Mouse (Mus musculus) lung, postnatal 0 days (tissue): ENCODE data around the gene Med12l. TPM values are rescaled to one million over a fixed set of nuclear protein-coding genes. Genes with fewer than 3 reads are reported as not detected.
"Not testable (repeated sequence)": the region's sequence is repeated elsewhere in the genome, so short reads cannot be mapped to it uniquely, and the experiment has no call there.

Experiments used
- ATAC-seq: fragments of 200-750 bp; cut with Nextera tagmentation; 2 replicates; pipeline ENCODE4 v1.8.0; 2017; ENCODE audit warnings: moderate library complexity
- DNase-seq: peaks from one replicate; pipeline ENCODE4 v3.0.0-alpha.2; 2016; ENCODE audit warnings: low spot score
- H3K27ac ChIP-seq: fragments of 300-500 bp; sonication (generic); 2 replicates; pipeline ENCODE4 v1.5.1; 2014; ENCODE audit warnings: antibody characterized with exemption, mild to moderate bottlenecking, low read length, mixed read lengths
- H3K27me3 ChIP-seq: fragments of 300-500 bp; sonication (generic); replicated peaks from 2 replicates; pipeline ENCODE4 v1.6.1; 2014; ENCODE audit warnings: low read length, mixed read lengths; ENCODE audit not compliant: insufficient read depth
- H3K36me3 ChIP-seq: fragments of 300-500 bp; sonication (generic); 2 replicates; pipeline ENCODE4 v1.6.1; 2014; ENCODE audit warnings: low read length, mixed read lengths; ENCODE audit not compliant: insufficient read depth
- H3K4me1 ChIP-seq: fragments of 300-500 bp; sonication (generic); 2 replicates; pipeline ENCODE4 v1.6.1; 2014; ENCODE audit warnings: antibody characterized with exemption, low read depth, low read length, mixed read lengths; ENCODE audit not compliant: insufficient read depth
- H3K4me2 ChIP-seq: fragments of 300-500 bp; sonication (generic); replicated peaks from 2 replicates; pipeline ENCODE4 v1.6.1; 2014; ENCODE audit warnings: low read depth, mild to moderate bottlenecking, low read length, moderate library complexity, mixed read lengths
- H3K4me3 ChIP-seq: fragments of 300-500 bp; sonication (generic); 2 replicates; pipeline ENCODE4 v1.5.1; 2014; ENCODE audit warnings: low read depth, low read length
- H3K9ac ChIP-seq: fragments of 300-500 bp; sonication (generic); replicated peaks from 2 replicates; pipeline ENCODE4 v1.6.1; 2014; ENCODE audit warnings: low read depth, mild to moderate bottlenecking
- H3K9me3 ChIP-seq: fragments of 300-500 bp; sonication (generic); 2 replicates; pipeline ENCODE4 v1.6.1; 2016; ENCODE audit warnings: low read length, mixed read lengths
- CTCF ChIP-seq: IDR thresholded peaks from 2 replicates; pipeline ENCODE4 v1.5.1; 2016; ENCODE audit warnings: antibody characterized with exemption, mild to moderate bottlenecking
- EP300 ChIP-seq: IDR thresholded peaks from 2 replicates; pipeline ENCODE4 v1.6.1; 2016; ENCODE audit warnings: antibody characterized with exemption, mild to moderate bottlenecking, control low read depth
- WGBS: fragments of 180-500 bp; shearing (Covaris S2); extraction: QIAGEN DNeasy Blood & Tissue Kit; methylation state at CpG from one replicate; pipeline ENCODE4 v1.1.7; 2014; 5-methylcytosine and 5-hydroxymethylcytosine counted together
- polyA plus RNA-seq: library from polyadenylated mRNA; unstranded; fragments of >200 nt; fragmentation: Nextera tagmentation; extraction: Ambion mirVana; gene quantifications from 2 replicates; pipeline ENCODE4 v1.2.1, GENCODE M21; 2015

Gene Med12l
- polyA plus RNA-seq, 1 experiment from 2014 or later: 0.27 TPM

DNA sequence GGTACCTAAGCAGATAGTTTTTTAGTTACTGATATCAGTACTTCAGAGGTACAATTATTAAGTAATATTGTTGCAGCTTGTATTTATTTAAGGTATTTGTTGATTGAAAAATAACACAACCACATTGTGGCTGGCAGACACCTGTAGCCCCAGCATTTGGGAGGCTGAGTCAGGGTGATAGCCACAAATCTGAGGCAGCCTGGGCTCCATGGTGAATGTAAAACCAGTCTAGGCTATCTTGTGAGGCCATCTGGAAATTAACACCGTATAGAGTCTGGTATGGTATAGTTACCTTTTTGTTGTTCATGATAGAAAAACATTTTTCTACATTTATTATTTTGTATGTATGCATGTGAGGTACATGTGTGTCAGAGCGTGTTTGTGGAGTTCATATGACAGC lies 96.5 kb downstream of the Med12l start:
- Histone ChIP-seq H3K27ac (no peak overlapping the region), H3K4me3 (no peak overlapping the region), H3K9ac (no peak overlapping the region), H3K9me3 (no peaks in the 10 kb centered on the region), H3K27me3 (no peaks in the 10 kb centered on the region), H3K36me3 (no peaks in the 10 kb centered on the region), H3K4me2 (no peak overlapping the region), H3K4me1 (no peaks in the 10 kb centered on the region)
- no peak for TF ChIP-seq CTCF
- TF ChIP-seq EP300: no peak
- ATAC-seq (no peak), DNase-seq (no peak)
- 88% methylated on average over 2 of the region's 2 CpGs for WGBS

DNA sequence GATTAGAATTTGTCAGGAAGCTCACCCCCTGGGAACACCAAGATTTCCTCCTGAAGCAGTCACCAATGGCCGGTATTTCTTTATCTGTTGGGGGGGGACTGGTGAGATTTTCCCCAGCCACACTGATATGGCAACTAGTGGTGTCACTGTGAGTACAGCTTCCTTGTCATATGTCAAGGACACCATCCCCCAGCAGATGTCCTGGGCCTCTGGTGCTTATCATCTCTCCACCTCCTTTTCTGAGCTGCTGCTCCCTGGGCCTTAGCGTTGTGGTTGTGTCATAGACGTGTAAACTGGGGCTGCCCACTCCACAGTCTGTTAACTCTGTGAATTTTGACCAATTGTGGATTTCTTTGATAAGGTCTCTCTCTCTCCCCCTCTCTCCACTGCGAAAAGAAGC lies 98.8 kb downstream of the Med12l start:
- DNase-seq (no peak), ATAC-seq (no peak)
- no peak overlapping the region for H3K9ac ChIP-seq
- no peak for TF ChIP-seq EP300
- no peak for TF ChIP-seq CTCF
- no peaks in the 10 kb centered on the region for H3K9me3 ChIP-seq
- H3K27me3 ChIP-seq: no peaks in the 10 kb centered on the region
- H3K27ac ChIP-seq: no peak overlapping the region
- H3K4me3 ChIP-seq: no peak overlapping the region
- no peaks in the 10 kb centered on the region for H3K4me1 ChIP-seq
- no peak overlapping the region for H3K4me2 ChIP-seq
- 61% methylated on average over 4 of the region's 4 CpGs for WGBS
- no peaks in the 10 kb centered on the region for H3K36me3 ChIP-seq

DNA sequence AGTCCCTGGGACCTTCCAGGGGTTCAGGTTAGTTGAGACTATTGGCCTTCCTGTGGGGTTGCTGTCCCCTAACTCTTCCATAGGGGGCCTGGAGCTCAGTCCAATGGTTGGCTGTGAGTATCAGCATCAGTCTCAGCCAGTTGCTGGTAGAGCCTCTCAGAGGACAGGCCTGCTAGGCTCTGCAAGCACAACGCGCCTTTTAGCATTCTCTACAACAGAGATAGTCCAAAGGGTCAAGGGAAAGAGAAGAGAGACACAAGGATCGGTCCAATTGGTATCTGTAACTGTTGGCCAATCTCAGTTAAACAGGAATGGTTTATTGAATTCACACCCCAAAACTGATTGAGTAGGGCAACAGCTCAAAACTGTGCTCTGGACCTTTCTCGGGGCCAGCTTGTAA lies 101.8 kb downstream of the Med12l start:
- DNase-seq (no peak), ATAC-seq (no peak)
- H3K4me2 ChIP-seq: no peak overlapping the region
- no peaks in the 10 kb centered on the region for H3K36me3 ChIP-seq
- no peaks in the 10 kb centered on the region for H3K4me1 ChIP-seq
- no peak overlapping the region for H3K9ac ChIP-seq
- no peaks in the 10 kb centered on the region for H3K27me3 ChIP-seq
- no peak overlapping the region for H3K4me3 ChIP-seq
- H3K27ac ChIP-seq: no peak overlapping the region
- no peaks in the 10 kb centered on the region for H3K9me3 ChIP-seq
- WGBS: 92% methylated on average over 4 of the region's 4 CpGs
- TF ChIP-seq CTCF (no peak), EP300 (no peak)

DNA sequence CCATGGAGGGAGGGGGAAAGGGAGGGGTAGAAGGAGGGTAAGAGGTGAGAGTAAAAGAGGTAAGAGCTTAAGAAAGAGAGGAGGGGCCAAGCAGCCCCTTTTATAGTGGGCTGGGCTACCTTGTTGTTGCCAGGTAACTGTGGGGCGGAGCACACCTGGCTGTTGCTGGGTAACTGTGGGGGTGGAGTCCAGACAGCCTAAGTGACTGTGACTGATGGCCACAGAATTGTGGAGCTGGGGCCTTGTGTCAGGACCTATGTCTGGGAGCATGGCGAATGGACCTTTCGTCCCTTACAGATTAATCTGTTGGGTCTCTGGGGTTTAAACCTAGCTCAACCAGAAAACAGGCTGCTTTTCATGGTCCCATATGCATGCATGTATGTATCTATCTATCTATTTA lies 104.2 kb downstream of the Med12l start:
- H3K36me3 ChIP-seq, H3K27ac ChIP-seq, H3K27me3 ChIP-seq, H3K9ac ChIP-seq, DNase-seq, H3K4me3 ChIP-seq, ATAC-seq, H3K4me2 ChIP-seq, H3K4me1 ChIP-seq, H3K9me3 ChIP-seq: not testable (repeated sequence)
- 100% methylated on average over 3 of the region's 3 CpGs for WGBS

DNA sequence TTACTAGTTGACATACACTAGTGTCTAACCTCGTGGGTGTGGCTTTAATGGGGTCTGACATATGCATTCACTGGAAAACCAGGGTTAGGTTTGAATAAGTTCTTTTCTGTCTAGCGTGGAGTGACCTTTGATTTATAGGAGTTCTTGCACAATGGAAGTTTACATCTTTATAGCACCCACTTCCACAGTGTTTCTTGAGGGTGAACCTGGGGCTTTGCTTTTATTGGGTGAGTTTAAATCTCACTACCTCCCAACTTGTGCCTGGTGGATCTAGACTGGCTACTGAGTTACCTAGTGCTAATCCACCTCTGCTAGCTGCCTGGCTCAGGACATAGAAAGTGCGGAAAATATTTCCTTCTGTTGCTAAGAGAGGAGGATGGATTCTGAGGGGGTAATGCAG lies 106.3 kb downstream of the Med12l start:
- Histone ChIP-seq H3K27ac (no peak overlapping the region), H3K4me2 (no peak overlapping the region), H3K36me3 (no peaks in the 10 kb centered on the region), H3K9ac (no peak overlapping the region), H3K9me3 (no peaks in the 10 kb centered on the region), H3K27me3 (no peaks in the 10 kb centered on the region), H3K4me3 (no peak overlapping the region), H3K4me1 (no peaks in the 10 kb centered on the region)
- no peak for TF ChIP-seq CTCF
- no peak for TF ChIP-seq EP300
- ATAC-seq: no peak
- 76% methylated on average over 3 of the region's 3 CpGs for WGBS
- DNase-seq: no peak

DNA sequence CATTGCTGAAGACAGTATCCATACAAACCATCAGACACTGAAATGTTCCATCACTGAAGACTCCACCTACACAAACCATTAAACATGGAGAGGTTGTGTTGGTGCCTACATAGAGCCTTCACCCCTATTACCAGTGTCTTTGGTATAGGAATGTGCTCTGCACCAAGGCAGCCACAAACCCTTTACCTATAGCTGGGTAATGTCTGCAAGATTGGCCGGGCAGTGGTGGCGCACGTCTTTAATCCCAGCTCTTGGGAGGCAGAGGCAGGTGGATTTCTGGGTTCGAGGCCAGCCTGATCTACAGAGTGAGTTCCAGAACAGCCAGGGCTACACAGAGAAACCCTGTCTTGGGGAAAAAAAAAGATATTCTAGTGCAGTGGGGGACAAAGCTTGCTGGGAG lies 107.7 kb downstream of the Med12l start:
- 89% methylated on average over 4 of the region's 4 CpGs for WGBS
- not testable (repeated sequence) for H3K27ac ChIP-seq, DNase-seq

DNA sequence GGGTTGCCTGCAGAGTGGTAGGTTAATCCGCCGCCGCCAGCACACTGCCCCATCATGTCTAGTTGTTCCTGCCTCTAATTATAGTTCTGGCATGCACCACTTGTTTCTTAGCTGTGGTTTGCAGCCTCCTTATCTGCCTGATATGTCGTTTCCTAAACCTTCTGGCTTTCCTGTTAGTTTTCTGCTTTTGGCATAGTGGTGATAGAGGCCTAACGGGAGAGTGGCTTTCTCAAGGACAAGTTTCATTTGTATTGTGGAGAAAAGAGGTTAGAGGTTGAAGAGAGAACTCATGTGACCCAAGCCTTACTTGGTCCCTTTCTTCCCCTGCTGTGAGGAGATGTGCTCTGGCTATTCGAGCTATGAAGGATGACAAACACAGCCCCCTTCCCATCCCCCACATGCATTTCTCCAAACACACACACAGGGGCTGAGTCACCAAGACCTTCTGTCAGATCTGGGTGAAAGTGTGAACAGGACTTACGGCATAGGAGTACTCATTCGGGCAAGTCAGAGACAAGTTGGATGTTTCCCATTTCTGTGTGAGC lies 108.4 kb downstream of the Med12l start:
- ATAC-seq (peak; percentile 33; the same call in 1 of the 2 replicates), DNase-seq (no peak)
- 64% methylated on average over 8 of the region's 8 CpGs for WGBS
- H3K36me3 ChIP-seq: no peaks in the 10 kb centered on the region
- H3K4me3 ChIP-seq: no peak overlapping the region
- H3K9me3 ChIP-seq: no peaks in the 10 kb centered on the region
- no peak overlapping the region for H3K9ac ChIP-seq
- TF ChIP-seq CTCF (no peak), EP300 (no peak)
- no peaks in the 10 kb centered on the region for H3K27me3 ChIP-seq
- H3K4me2 ChIP-seq: no peak overlapping the region
- no peak overlapping the region for H3K27ac ChIP-seq
- no peaks in the 10 kb centered on the region for H3K4me1 ChIP-seq

More for the DNA sequence above, 107.7 kb downstream of the Med12l start:
- not testable (repeated sequence) for ATAC-seq, H3K27me3 ChIP-seq, H3K9ac ChIP-seq, H3K4me3 ChIP-seq, H3K4me1 ChIP-seq, H3K4me2 ChIP-seq, H3K9me3 ChIP-seq, H3K36me3 ChIP-seq
